Mouse (Mus musculus) stomach, embryonic 16.5 days (tissue): ENCODE data around the gene Adamts17. TPM values are rescaled to one million over a fixed set of nuclear protein-coding genes. Genes with fewer than 3 reads are reported as not detected.

Experiments
- ATAC-seq: fragments of 200-750 bp; cut with Nextera tagmentation; 2 replicates; pipeline ENCODE4 v1.8.0; 2017; ENCODE audit warnings: moderate number of reproducible peaks, moderate TSS enrichment; ENCODE audit not compliant: insufficient read depth, low FRiP score
- H3K27ac ChIP-seq: fragments of 300-500 bp; sonication (generic); 2 replicates; pipeline ENCODE4 v1.5.1; 2014; ENCODE audit warnings: low read length
- H3K27me3 ChIP-seq: fragments of 300-500 bp; sonication (generic); 2 replicates; pipeline ENCODE4 v1.6.1; 2014; ENCODE audit warnings: low read length, control low read depth, mixed read lengths; ENCODE audit not compliant: control insufficient read depth, insufficient read depth
- H3K36me3 ChIP-seq: fragments of 300-500 bp; sonication (generic); 2 replicates; pipeline ENCODE4 v1.6.1; 2014; ENCODE audit warnings: low read length; ENCODE audit not compliant: control insufficient read depth, insufficient read depth
- H3K4me1 ChIP-seq: fragments of 300-500 bp; sonication (generic); 2 replicates; pipeline ENCODE4 v1.6.1; 2014; ENCODE audit warnings: low read length, control low read depth, mixed read lengths; ENCODE audit not compliant: control insufficient read depth, insufficient read depth
- H3K4me2 ChIP-seq: fragments of 300-500 bp; sonication (generic); 2 replicates; pipeline ENCODE4 v1.6.1; 2014; ENCODE audit warnings: low read depth, low read length, mixed read lengths
- H3K4me3 ChIP-seq: fragments of 300-500 bp; sonication (generic); replicated peaks from 2 replicates; pipeline ENCODE4 v1.5.1; 2014; ENCODE audit warnings: mild to moderate bottlenecking, low read length
- H3K9ac ChIP-seq: fragments of 300-500 bp; sonication (generic); 2 replicates; pipeline ENCODE4 v1.6.1; 2014; ENCODE audit warnings: low read length
- H3K9me3 ChIP-seq: fragments of 300-500 bp; sonication (generic); replicated peaks from 2 replicates; pipeline ENCODE4 v1.6.1; 2016; ENCODE audit warnings: low read length, control low read depth; ENCODE audit not compliant: control insufficient read depth
- WGBS: fragments of 180-500 bp; shearing (Covaris S2); extraction: QIAGEN DNeasy Blood & Tissue Kit; methylation state at CpG from one replicate; pipeline ENCODE4 v1.1.7; 2014; 5-methylcytosine and 5-hydroxymethylcytosine counted together
- polyA plus RNA-seq: library from polyadenylated mRNA; unstranded; fragments of >200 nt; fragmentation: Nextera tagmentation; extraction: Ambion mirVana; gene quantifications from 2 replicates; pipeline ENCODE4 v1.2.1, GENCODE M21; 2015

Adamts17 gene
- polyA plus RNA-seq, 1 experiment from 2014 or later, result 5.3 TPM

DNA sequence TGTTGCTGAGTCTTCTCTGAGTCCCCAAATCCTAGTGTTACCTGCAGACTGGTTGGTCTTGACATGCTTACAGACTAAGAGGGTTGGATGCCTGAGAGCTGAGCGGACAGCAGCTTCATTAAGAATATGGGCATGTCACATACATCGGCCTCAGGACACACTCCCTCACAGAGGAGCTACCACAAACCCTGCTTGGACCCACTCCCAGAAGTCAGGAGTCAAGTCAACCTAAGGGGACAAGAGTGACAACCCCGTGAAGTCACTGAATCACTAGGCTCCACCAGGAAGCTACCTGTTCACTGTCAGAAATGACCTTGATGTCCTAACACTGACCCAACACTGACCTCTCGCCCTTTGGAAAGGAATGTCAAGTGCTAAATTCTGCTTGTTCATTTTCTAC is 226.1 kb downstream of the Adamts17 start:
- Histone ChIP-seq H3K9ac (no peak overlapping the region), H3K27me3 (no peaks in the 10 kb centered on the region), H3K27ac (no peak overlapping the region), H3K4me3 (no peak overlapping the region), H3K9me3 (no peaks in the 10 kb centered on the region), H3K36me3 (no peaks in the 10 kb centered on the region), H3K4me1 (no peaks in the 10 kb centered on the region), H3K4me2 (no peak overlapping the region)
- 86% methylated on average over 4 of the region's 4 CpGs for WGBS
- no peak for ATAC-seq

DNA sequence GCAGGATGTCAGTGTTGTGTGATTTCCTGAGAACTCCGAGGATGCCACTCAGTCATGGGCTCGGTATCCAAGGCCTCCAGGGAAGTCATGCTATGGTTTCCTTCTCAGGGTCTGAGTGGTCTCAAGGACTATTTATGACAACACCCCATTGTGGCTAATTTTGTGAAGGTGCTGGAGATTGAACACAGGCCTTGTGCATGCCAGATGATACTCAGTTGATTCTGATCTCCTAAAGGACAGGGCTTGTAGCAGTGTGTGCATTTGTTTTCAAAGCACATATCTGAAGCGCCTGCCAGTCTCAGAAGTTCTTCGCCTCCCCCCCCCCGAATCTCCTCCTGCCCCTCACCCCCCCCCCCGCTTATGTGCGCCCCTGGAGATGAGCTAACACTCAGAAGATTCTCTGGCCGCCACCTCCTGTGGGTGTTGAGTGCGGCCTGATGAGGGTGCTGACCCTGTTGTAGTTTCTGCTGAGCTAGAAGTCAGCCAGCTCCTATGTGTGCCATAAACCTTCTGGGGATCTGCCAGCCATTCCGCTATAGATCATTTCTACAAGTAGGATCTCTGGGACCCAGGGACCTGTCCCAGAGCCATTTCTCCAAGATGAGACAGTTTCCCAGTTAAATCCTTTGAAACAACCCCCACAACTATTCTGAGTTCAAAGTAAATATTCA is 232.6 kb downstream of the Adamts17 start:
- H3K4me2 ChIP-seq, result no peak overlapping the region
- H3K27me3 ChIP-seq, result no peaks in the 10 kb centered on the region
- H3K9me3 ChIP-seq, result no peaks in the 10 kb centered on the region
- ATAC-seq, result no peak
- H3K9ac ChIP-seq, result no peak overlapping the region
- H3K36me3 ChIP-seq, result no peaks in the 10 kb centered on the region
- H3K27ac ChIP-seq, result no peak overlapping the region
- WGBS, result 80% methylated on average over 10 of the region's 10 CpGs
- H3K4me3 ChIP-seq, result no peak overlapping the region
- H3K4me1 ChIP-seq, result no peaks in the 10 kb centered on the region

DNA sequence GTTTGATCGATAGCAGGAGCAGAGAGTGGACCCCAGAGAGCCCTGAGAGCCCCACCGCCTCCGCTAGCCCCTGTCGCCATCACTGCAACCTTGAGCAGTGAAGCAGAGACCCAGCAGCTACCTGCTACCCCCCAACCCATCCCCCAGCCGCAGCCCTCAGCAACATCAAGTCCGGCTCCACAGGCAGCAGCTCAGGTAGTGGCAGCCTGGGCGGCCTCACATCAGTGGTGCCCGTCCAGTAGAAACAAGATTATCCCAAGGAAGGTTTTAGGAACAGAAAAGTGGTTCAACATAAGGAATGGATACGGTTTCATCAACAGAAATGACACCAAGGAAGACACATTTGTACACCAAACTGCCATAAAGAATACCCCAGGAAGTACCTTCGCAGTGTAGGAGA is 243.2 kb downstream of the Adamts17 start:
- no peaks in the 10 kb centered on the region for H3K36me3 ChIP-seq
- H3K4me3 ChIP-seq, result no peak overlapping the region
- H3K9me3 ChIP-seq, result no peaks in the 10 kb centered on the region
- no peaks in the 10 kb centered on the region for H3K27me3 ChIP-seq
- no peak overlapping the region for H3K4me2 ChIP-seq
- H3K27ac ChIP-seq, result no peak overlapping the region
- no peak overlapping the region for H3K9ac ChIP-seq
- H3K4me1 ChIP-seq, result no peaks in the 10 kb centered on the region
- WGBS, result 94% methylated on average over 10 of the region's 10 CpGs
- ATAC-seq, result no peak

DNA sequence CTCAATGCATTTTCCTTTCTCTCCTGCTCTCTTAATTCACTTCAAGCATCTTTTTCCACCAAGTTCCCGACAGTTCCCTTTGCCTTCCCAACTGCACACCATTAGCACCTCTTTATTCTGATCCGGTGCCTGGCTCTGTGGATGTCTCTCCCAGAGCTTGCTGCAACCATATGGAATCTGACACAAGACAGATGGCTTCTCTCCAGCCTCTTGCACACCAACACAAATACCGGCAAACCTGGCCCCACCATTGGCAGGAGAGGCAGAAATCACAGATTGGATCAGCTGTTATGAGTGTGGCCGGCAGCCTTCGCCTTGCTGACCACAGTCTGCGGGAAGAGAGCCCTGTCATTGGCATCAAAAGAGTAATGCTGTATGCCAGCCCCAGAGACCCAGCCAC is 248.2 kb downstream of the Adamts17 start:
- Histone ChIP-seq H3K4me2 (no peak overlapping the region), H3K27me3 (no peaks in the 10 kb centered on the region), H3K36me3 (no peaks in the 10 kb centered on the region), H3K9me3 (no peaks in the 10 kb centered on the region), H3K27ac (no peak overlapping the region), H3K4me1 (no peaks in the 10 kb centered on the region), H3K4me3 (no peak overlapping the region), H3K9ac (no peak overlapping the region)
- 0 out of 2 replicates have a peak, but pooled peaks have one; percentile 40 for ATAC-seq
- 51% methylated on average over 6 of the region's 6 CpGs for WGBS

DNA sequence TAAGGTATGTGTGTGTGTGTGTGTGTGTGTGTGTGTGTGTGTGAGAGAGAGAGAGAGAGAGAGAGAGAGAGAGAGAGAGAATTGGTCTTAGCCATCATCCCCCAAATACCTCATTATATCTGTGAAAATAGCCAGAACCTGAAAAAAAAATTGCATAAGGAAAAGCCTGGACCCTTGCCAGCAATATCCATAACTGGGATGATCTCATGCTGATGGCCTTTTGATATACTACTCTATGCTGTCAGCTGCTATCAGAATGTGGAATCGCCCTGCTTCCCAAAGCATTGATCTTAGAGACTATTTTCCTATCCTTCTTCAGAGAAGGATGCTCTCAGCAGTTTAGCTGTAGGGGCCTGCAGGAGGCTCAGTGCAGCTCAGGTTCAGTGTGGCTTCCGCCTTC is 257.6 kb downstream of the Adamts17 start:
- no peak overlapping the region for H3K9ac ChIP-seq
- H3K36me3 ChIP-seq, result no peaks in the 10 kb centered on the region
- no peak for ATAC-seq
- H3K4me2 ChIP-seq, result no peak overlapping the region
- H3K27me3 ChIP-seq, result no peaks in the 10 kb centered on the region
- H3K9me3 ChIP-seq, result no peaks in the 10 kb centered on the region
- no peak overlapping the region for H3K4me3 ChIP-seq
- 68% methylated on average over 2 of the region's 2 CpGs for WGBS
- H3K4me1 ChIP-seq, result no peaks in the 10 kb centered on the region
- no peak overlapping the region for H3K27ac ChIP-seq

DNA sequence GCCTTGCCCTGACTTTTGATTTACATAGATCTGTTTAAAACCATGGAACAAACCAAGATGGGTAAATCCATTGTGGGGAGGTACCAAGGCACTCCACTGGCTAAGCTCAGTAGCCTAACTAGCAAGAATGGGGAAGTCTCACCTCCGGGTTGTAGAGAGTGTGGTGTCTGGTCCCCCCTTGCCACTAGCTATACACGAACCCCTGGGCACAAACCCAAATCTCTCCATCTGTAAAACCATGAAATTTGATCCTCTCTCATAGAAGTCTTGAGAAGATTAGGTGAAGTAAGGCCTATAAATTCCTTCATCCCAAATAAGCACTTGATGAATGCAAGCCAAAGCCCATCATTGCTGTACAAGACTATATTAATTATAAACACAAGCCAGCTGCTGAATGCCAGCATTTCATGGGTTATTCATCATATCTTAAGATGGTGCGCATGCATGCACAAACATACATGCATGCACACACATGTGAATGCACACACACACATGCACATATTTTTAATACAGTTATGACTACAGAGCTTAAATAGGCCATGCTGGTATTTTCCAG is 262.0 kb downstream of the Adamts17 start:
- WGBS, result 46% methylated on average over 3 of the region's 3 CpGs
- no peaks in the 10 kb centered on the region for H3K27me3 ChIP-seq

DNA sequence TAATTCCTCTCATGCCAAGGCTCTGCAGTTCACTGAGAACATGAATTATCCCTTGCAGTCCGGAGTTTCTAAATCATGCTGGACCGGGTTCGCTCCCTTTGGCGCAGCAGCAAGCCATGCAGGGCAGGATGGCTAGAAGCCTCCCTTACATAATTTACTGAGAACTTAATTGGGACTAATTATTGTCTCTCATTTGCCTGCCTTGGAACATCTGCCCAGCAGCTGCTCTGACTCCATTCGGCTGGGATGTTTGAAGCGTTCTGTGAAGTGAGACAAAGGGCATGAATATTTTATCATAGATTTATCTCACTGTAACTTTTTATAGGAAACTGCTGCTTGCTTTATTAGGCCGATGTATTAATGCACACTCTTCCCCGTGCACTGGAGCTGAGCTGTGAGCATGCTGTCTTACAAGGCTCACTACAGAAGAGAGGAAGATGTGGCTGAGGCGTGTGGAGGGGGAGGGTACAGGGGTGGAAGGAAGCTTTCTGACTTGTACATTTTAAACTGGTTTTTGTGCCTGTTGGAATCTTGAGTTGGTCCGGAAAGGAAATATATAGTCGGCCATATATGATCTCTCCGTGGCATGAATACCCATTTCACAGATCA is 271.1 kb downstream of the Adamts17 start:
- no peak overlapping the region for H3K4me3 ChIP-seq
- H3K4me1 ChIP-seq, result no peaks in the 10 kb centered on the region
- no peak for ATAC-seq
- H3K9ac ChIP-seq, result no peak overlapping the region
- 78% methylated on average over 12 of the region's 12 CpGs for WGBS
- no peak overlapping the region for H3K27ac ChIP-seq
- H3K9me3 ChIP-seq, result no peaks in the 10 kb centered on the region
- no peaks in the 10 kb centered on the region for H3K27me3 ChIP-seq
- H3K4me2 ChIP-seq, result no peak overlapping the region
- H3K36me3 ChIP-seq, result no peaks in the 10 kb centered on the region

More for the DNA sequence above, 262.0 kb downstream of the Adamts17 start:
- Histone ChIP-seq H3K9ac (no peak overlapping the region), H3K4me1 (0 out of 2 replicates have a peak, but pooled peaks cover 2% of the 10 kb centered on the region), H3K4me2 (no peak overlapping the region), H3K27ac (no peak overlapping the region), H3K36me3 (no peaks in the 10 kb centered on the region), H3K9me3 (no peaks in the 10 kb centered on the region), H3K4me3 (no peak overlapping the region)
- no peak for ATAC-seq

DNA sequence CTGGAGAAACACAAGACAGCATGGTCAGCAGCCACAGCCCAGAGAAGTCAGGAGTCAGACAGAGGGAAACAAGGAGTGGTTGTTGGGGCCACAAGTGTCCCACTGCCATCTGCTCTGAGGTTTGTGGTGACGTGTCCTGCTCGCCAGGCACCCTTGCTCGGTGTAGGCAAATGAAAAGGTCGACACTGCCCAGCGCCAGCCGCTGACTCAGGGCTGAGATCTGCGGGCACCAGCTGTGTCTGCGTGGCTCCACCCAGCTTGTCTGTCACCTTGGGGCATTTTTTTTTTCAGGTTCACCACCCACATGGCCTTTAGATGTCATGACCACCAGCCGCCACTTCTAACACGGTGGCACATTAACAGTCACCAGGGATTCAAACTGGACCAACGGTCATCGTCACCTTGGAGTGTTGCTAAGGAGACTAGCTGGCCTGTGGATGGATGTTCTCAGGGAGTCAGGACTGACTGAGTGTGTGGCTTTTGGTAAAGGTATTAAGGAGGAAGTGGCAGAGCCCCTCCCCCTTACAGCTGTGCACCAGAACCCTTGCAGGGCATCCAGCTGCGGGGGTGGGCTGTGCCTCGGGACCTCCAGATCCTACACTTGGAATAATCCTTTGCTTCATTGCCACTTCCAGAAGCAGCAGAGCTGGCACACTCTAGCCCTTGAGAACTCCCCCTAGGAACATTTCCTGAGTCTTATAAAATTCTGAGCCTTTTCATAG is 273.1 kb downstream of the Adamts17 start:
- no peak overlapping the region for H3K9ac ChIP-seq
- H3K4me1 ChIP-seq, result no peaks in the 10 kb centered on the region
- no peak overlapping the region for H3K4me2 ChIP-seq
- H3K9me3 ChIP-seq, result no peaks in the 10 kb centered on the region
- H3K27me3 ChIP-seq, result no peaks in the 10 kb centered on the region
- H3K36me3 ChIP-seq, result no peaks in the 10 kb centered on the region
- H3K4me3 ChIP-seq, result no peak overlapping the region
- ATAC-seq, result no peak
- 68% methylated on average over 14 of the region's 14 CpGs for WGBS
- no peak overlapping the region for H3K27ac ChIP-seq

DNA sequence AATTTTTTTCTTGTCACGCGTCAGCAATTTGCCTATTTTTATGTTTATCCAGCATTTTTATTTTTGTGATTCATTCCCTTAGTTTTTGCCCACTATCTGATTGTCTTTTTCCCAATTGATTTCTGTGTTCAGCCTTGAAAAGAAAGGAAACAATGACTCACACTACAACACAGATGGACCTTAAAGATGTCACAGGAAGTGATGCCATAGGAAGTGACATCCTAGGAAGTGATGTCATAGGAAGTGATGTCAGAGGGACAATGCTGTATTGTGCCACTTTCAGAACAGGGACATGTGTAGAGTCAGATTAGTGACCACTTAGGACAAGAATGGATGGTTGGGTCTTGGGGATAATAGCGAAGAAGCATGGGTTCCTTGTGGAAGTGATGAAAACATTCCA is 274.5 kb downstream of the Adamts17 start:
- WGBS, result 98% methylated on average over 3 of the region's 3 CpGs
- Histone ChIP-seq H3K4me3 (no peak overlapping the region), H3K27me3 (no peaks in the 10 kb centered on the region), H3K4me2 (no peak overlapping the region), H3K9ac (no peak overlapping the region), H3K36me3 (no peaks in the 10 kb centered on the region), H3K4me1 (no peaks in the 10 kb centered on the region), H3K9me3 (no peaks in the 10 kb centered on the region), H3K27ac (no peak overlapping the region)
- ATAC-seq, result no peak
